Mouse (Mus musculus): ENCODE measurements at regions not wholly inside any gene's neighbourhood (a gene's known extent, or its start where the extent isn't known, plus 50 kb on each side); places are given as distances from the start of the nearest gene placed in this dataset.
A peak's percentile ranks its signal among the peaks of the same experiment; 100 is the strongest.

GRCm38 (mm10) chrX:57869648-57870047 lies 152.9 kb upstream of the Zic3 start:
- WGBS = 50% methylated on average over 5 of the region's 5 CpGs
- H3K4me1 ChIP-seq (ENCODE audit: insufficient read depth) = no peaks in the 10 kb centered on the region
- H3K27ac ChIP-seq (ENCODE audit: low read depth, low read length) = no peak overlapping the region
- no peaks in the 10 kb centered on the region for H3K36me3 ChIP-seq (ENCODE audit: insufficient read depth)
- TF ChIP-seq CTCF (IDR thresholded peaks at IDR 0.05; ENCODE audit: low read depth) = no peak
- no peak overlapping the region for H3K4me3 ChIP-seq (ENCODE audit: low read depth, low read length)
- H3K4me2 ChIP-seq (ENCODE audit: low read depth) = no peak overlapping the region
- ATAC-seq (peak; percentile 51; the same call in 1 of the 2 replicates), DNase-seq (no peak)
- no peaks in the 10 kb centered on the region for H3K9me3 ChIP-seq (ENCODE audit: low read length)
- no peak overlapping the region for H3K9ac ChIP-seq
- no peaks in the 10 kb centered on the region for H3K27me3 ChIP-seq (ENCODE audit: insufficient read depth, low read length)

- peaks cover 4% of the 10 kb centered on the region; the same call in 1 of the 2 replicates for H3K27me3 ChIP-seq (ENCODE audit: insufficient read depth, low read length)
- no peaks in the 10 kb centered on the region for H3K4me1 ChIP-seq (ENCODE audit: insufficient read depth)
- ATAC-seq (no peak), DNase-seq (no peak)
- H3K4me3 ChIP-seq (ENCODE audit: low read depth, low read length) = no peak overlapping the region
- WGBS = 36% methylated on average over 11 of the region's 11 CpGs
- H3K27ac ChIP-seq (ENCODE audit: low read depth, low read length) = no peak overlapping the region
- TF ChIP-seq CTCF (IDR thresholded peaks at IDR 0.05; ENCODE audit: low read depth) = no peak
- H3K9ac ChIP-seq = no peak overlapping the region
- no peaks in the 10 kb centered on the region for H3K36me3 ChIP-seq (ENCODE audit: insufficient read depth)
- no peaks in the 10 kb centered on the region; the same call in 1 of the 2 replicates for H3K9me3 ChIP-seq (ENCODE audit: low read length)
- no peak overlapping the region for H3K4me2 ChIP-seq (ENCODE audit: low read depth)
These were observed 105.8 kb upstream of the Zic3 start for GRCm38 (mm10) chrX:57916705-57917104.

GRCm38 (mm10) chrX:57917441-57918145 lies 104.9 kb upstream of the Zic3 start:
- Histone ChIP-seq H3K4me1 (ENCODE audit: insufficient read depth) (no peaks in the 10 kb centered on the region), H3K4me2 (ENCODE audit: low read depth) (no peak overlapping the region), H3K27me3 (ENCODE audit: insufficient read depth, low read length) (peaks cover 4% of the 10 kb centered on the region), H3K9me3 (ENCODE audit: low read length) (no peaks in the 10 kb centered on the region; the same call in 1 of the 2 replicates), H3K27ac (ENCODE audit: low read depth, low read length) (no peak overlapping the region), H3K9ac (no peak overlapping the region), H3K36me3 (ENCODE audit: insufficient read depth) (no peaks in the 10 kb centered on the region), H3K4me3 (ENCODE audit: low read depth, low read length) (no peak overlapping the region)
- peak; percentile 54 for DNase-seq
- 32% methylated on average over 21 of the region's 21 CpGs for WGBS
- TF ChIP-seq CTCF (IDR thresholded peaks at IDR 0.05; ENCODE audit: low read depth) = no peak
- ATAC-seq = no peak

GRCm38 (mm10) chrX:57918181-57919115 lies 104.1 kb upstream of the Zic3 start:
- DNase-seq (peak; percentile 33), ATAC-seq (no peak)
- Histone ChIP-seq H3K4me1 (ENCODE audit: insufficient read depth) (no peaks in the 10 kb centered on the region), H3K27me3 (ENCODE audit: insufficient read depth, low read length) (peaks cover 4% of the 10 kb centered on the region), H3K36me3 (ENCODE audit: insufficient read depth) (no peaks in the 10 kb centered on the region), H3K4me3 (ENCODE audit: low read depth, low read length) (no peak overlapping the region), H3K9ac (no peak overlapping the region), H3K4me2 (ENCODE audit: low read depth) (no peak overlapping the region), H3K27ac (ENCODE audit: low read depth, low read length) (no peak overlapping the region), H3K9me3 (ENCODE audit: low read length) (no peaks in the 10 kb centered on the region; the same call in 1 of the 2 replicates)
- TF ChIP-seq CTCF (IDR thresholded peaks at IDR 0.05; ENCODE audit: low read depth) = no peak
- WGBS = 31% methylated on average over 25 of the region's 25 CpGs

GRCm38 (mm10) chrX:57919886-57920285 lies 102.6 kb upstream of the Zic3 start:
- ATAC-seq = peak; percentile 39; the same call in 1 of the 2 replicates
- no peak overlapping the region for H3K9ac ChIP-seq
- H3K4me1 ChIP-seq (ENCODE audit: insufficient read depth) = no peaks in the 10 kb centered on the region
- DNase-seq = peak; percentile 35
- no peaks in the 10 kb centered on the region for H3K36me3 ChIP-seq (ENCODE audit: insufficient read depth)
- no peak overlapping the region for H3K4me3 ChIP-seq (ENCODE audit: low read depth, low read length)
- TF ChIP-seq CTCF (IDR thresholded peaks at IDR 0.05; ENCODE audit: low read depth) = no peak
- H3K4me2 ChIP-seq (ENCODE audit: low read depth) = peak overlapping the region; percentile 17; the same call in 1 of the 2 replicates
- no peaks in the 10 kb centered on the region; the same call in 1 of the 2 replicates for H3K9me3 ChIP-seq (ENCODE audit: low read length)
- 33% methylated on average over 17 of the region's 17 CpGs for WGBS
- peaks cover 4% of the 10 kb centered on the region for H3K27me3 ChIP-seq (ENCODE audit: insufficient read depth, low read length)
- H3K27ac ChIP-seq (ENCODE audit: low read depth, low read length) = no peak overlapping the region

GRCm38 (mm10) chrX:57920376-57920775 lies 102.1 kb upstream of the Zic3 start:
- Histone ChIP-seq H3K4me1 (ENCODE audit: insufficient read depth) (no peaks in the 10 kb centered on the region), H3K9ac (no peak overlapping the region), H3K4me2 (ENCODE audit: low read depth) (peak overlapping the region; percentile 17; the same call in 1 of the 2 replicates), H3K36me3 (ENCODE audit: insufficient read depth) (no peaks in the 10 kb centered on the region), H3K27ac (ENCODE audit: low read depth, low read length) (no peak overlapping the region), H3K9me3 (ENCODE audit: low read length) (no peaks in the 10 kb centered on the region; the same call in 1 of the 2 replicates), H3K27me3 (ENCODE audit: insufficient read depth, low read length) (peaks cover 4% of the 10 kb centered on the region), H3K4me3 (ENCODE audit: low read depth, low read length) (no peak overlapping the region)
- DNase-seq (peak; percentile 38), ATAC-seq (peak; percentile 23; the same call in 1 of the 2 replicates)
- 37% methylated on average over 18 of the region's 18 CpGs for WGBS
- no peak for TF ChIP-seq CTCF (IDR thresholded peaks at IDR 0.05; ENCODE audit: low read depth)
